Mouse (Mus musculus) brain, adult 2 months (tissue): Measurements from ENCODE around the gene Tle2.
A peak's percentile ranks its signal among the peaks of the same experiment; 100 is the strongest.

ENCODE experiments used
- DNase-seq: peaks from one replicate; pipeline ENCODE4 v3.0.0; 2011; ENCODE audit warnings: low read depth, low spot score

The Tle2 gene

DNA sequence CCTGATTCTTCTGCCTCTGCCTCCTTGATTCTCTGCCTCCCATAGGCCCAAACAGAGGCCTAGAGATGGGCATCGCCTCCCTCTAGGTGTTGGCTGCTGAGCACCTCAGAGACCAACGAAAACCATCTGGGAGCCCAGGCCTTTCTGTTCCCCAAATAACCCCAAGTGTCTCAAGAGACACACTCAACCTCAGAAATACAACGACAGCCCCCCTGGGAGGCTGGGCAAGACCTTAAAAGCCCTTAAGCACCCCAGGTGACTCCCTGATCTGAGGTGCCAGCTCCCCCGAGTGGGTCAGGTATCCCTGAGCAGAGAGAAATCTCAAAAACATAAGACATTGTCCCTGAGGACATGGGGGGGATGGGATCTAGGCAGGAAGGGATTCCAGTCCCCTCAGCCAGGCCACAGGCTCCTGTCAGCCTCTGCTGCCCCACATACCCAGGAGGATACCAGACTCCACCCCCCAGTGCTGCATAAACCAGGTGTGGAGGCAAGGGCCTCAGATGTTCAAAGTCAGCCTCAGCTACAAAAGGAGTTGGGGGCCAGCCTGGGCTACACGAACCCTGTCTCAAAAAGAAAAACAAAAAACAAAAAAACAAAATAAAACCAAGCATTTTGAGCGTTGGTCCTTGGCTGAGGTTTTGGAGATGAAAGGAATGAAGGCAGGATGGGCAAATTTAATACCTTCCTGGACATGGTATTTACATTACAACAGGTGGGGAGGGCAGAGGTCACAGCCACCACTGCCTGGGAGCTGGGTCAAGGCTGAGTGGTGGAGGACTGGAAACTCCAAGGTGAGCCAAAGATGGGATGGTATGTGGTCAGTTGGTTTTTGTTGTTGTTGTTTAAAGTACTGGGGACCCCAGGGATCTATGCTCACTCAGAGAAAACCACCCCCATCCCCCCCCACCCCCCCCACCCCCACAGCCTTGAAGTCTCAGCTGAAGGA is 20.3 kb upstream of the Tle2 start:
- no peak for DNase-seq

DNA sequence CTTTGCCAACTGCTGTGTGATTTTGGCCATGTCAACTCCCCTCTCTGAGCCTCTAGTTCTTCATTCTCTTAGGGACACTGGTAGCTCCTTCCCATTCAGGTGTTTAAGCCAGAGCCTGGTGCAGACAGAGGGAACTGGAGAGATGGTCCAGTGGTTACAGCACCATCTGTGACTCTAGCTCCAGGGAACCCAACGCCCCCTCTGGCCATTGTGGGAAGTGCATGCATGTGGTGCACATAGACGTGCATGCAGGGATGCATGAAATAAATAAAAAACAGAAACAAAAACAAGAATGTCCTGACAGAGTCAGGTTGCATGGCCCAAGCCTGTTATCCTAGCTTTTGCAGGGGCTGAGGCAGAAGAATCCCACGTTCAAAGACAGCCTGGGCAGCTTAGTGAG is 18.1 kb upstream of the Tle2 start:
- DNase-seq = no peak

DNA sequence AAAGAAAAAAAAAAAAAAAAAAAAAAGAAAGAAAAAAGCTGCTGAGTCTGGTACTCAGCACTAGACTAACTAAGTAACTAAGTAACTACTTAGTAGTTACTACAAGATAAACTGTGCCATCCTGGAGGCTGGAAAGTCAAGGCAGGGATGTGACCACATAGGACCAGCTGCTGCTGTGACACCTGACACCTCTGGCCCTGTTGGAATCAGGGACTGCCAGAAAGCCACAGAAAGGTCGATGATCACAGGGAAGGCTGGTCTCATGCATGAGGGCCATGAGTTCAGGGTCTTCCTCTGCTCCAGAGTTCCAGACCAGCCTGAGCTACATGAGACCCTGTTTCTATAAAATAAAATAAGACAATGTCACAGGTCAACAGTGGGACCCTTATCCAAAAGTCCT is 16.9 kb upstream of the Tle2 start:
- no peak for DNase-seq

DNA sequence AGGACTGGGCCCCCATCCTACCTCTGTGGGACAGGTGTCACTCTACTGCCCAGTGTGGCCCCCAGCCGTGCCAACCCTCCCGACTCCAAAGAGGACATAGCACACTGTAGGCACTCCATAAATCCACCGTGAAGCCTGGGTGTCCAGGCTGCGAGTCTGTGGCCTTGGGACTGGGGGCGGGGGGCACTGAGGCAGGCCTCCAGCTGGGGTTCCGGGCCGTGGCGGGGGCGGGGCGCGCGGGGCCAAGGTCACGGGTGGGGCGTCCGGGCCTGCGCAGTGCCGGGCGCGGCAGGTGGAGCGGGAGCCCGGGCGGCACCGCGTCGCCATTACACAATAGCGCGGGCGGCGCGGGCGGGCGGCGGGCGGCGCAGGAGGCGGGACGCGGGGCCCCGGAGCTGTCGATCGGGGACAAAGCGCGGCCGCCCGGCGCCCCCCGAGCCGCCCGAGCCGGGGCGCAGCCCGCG is 15.2 kb upstream of the Tle2 start, which contains the start of gene Aes:
Aes (plus strand) TSS at position 326 of the 464 bp plus-strand sequence.
- DNase-seq = peak; percentile 81

DNA sequence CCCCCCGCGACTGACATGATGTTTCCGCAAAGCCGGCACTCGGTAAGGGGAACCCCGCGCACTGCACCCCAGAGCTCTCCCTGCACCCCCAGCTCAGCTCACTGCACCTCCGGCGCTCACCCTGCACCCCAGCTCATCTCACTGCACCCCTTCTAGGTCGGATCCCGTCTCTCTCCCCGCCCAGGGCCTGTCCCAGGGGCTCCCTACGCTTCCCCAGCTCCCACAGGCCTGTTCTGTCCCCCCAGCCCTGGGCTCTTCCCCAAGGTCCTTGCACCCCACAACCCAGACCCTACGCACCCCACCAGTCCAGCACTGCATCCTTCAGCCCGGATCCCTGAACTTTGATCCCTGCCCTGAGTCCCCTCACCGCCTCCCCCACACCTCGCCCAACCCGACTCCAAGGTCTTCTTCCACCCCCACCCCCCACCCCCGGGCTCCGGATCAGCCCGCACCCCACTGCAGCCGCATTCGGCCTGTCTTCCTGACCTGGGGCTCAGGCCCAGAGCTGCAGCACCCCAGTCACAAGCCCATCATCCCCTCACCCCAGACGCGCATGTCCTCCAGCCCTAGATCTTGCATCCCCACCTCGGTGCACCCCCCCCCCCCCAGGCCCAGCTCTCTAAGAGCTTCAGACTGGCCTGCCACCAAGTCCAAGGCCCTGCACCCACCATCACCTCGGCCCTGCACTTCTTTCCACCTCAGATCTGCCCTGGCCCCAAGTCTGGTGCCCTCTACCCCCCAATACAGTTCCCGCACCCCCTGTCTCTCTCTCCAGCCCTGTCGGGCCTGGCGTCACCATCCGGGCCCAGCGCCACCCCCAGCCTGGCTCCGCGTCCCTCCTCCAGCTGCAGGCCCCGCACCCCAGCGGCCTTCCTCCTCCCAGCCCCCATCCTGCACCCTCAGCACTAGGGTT is 14.5 kb upstream of the Tle2 start:
- DNase-seq = peak; percentile 86

DNA sequence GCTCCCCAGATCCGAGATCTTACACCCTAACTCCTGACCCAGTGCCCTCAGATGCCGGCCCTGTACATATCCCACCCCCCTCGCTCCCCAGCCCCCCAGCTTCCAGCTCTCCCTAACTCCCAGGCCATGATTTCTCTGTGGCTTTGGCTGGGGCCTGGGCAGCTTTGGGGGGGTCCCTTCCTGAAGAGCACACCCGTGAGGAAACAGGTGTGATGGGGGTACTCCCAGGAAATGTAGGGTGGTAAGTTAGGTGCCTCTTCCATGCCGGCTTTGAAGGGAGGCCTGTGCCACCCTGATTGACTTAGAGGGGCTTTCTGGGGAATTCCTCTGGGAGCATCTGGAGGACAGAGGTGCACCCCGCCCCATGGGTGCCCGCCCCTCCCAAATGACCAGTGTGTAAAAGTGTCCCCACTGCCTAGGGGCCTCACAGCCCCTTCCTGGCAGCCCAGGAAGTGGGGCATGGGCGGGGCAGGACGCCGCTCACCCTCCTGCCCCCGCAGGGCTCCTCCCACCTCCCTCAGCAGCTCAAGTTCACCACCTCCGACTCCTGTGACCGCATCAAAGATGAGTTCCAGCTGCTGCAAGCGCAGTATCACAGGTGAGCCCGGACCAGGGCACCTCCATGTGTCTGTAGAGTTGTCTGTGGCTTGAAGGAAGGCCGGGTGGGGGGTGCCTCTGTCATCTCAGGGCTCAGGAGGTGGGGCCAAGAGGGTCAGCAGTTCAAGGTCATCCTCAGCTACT is 13.5 kb upstream of the Tle2 start:
- no peak for DNase-seq

DNA sequence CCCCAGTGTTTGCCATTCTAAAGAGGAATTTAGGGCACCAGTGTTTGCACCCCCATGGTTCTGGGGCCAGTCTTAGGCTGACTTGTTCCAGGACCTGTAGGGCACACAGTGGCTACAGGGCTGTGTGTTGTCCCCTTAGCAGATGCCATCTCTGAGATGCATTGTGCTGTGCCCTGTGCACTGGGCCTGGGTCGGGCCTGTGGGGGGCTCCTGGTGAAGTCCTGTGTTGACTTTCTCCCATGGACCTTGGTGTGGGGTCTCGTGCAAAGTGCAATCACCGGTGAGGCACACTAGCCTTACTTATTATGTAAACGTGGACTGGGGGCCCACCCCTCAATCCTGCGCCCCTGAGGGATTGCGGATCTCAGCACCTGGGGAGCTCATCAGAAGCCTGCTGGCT is 11.9 kb upstream of the Tle2 start:
- no peak for DNase-seq

DNA sequence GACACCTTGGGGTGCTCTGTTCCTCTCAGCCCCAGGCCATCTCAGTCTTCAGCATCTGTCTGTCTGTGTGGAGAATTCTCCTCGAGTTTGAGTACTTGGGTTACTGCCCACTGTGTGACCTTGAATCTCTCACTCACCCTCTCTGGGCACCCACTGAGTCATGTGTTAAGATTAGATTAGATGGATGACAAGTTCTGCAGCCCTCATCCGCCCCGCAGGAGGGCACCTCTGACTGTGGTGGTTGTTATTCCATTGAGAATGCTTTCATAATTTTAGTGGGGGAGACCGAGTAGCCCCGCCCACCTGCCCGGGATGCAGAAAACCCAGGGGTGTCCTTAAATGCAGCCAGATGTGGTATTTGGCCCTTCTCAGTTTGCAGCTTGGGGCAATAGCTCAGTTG is 10.9 kb upstream of the Tle2 start:
- no peak for DNase-seq

DNA sequence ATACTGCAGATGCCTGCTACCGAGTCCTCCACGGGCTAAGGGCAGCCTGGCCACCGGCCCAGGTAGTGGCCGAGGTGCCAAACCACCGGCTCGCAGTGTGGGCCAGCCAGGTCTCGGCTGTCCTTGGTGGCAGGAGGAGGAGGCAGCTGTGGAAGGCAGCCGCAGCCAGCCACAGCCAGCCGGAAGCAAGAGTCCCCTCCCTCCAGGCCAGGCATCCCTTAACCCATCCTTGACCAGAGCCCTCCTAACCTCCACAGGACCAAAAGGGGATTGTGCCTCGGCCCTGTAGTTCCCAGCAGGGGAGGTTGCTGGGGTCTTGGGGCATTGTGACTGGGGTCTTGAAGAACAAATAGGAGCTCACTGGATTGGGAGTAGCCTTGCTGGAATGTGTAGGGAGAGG is 10.1 kb upstream of the Tle2 start:
- DNase-seq = no peak

DNA sequence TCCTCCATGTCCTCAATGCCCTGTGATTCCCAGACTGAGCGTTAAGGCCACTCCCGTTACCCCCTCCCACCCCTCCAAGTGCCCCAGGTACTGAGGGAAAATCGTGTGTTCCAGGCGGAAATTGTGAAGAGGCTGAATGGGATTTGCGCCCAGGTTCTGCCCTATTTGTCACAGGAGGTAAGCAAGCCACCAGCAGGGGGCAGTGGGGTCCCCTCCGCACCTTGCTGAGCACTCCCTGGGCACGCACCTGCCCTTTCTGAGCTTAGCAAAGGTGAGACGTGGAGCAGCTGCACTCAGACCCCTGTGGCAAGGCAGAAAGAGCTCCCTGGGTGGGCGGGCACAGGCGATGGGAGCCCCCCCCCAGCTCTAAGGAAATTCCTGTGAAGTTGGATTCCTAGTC is 9.6 kb upstream of the Tle2 start:
- peak; percentile 87 for DNase-seq

DNA sequence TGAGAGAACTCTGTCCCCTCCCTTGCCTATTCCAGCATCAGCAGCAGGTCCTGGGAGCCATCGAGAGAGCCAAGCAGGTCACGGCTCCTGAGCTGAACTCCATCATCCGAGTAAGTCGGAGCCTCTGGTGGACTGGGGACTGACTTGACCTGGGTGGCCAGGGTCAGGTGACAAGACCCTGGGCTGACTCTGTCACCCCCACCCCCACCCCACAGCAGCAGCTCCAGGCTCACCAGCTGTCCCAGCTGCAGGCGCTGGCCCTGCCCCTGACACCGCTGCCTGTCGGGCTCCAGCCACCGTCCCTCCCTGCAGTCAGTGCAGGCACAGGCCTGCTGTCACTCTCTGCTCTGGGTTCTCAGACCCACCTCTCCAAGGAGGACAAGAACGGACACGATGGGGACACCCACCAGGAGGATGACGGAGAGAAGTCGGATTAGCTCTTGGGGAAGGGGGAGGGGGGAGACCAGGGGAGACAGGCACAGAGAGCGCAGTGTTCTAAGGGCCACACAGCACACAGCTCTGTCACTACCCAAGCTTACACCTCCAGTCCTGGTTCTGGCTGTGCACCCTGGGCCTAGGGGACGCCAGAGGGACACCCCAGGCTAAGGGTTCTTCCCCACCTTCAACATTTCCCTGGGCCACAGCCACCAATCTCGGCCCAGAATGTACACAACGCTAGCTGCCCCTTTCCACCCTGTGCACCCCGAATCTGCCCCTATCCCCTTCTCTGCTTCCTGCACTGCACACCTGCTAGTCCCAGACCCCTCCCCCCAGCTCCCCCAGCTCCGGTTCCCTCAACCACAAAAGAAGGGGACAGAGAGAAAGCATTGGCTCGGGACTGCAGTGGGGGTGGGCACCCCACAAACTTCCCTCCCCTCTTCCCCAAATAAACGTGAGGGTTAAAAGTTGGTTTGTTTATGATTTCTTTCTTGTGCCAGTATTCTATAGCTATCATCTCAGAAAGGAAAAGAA is 8.8 kb upstream of the Tle2 start:
- no peak for DNase-seq

DNA sequence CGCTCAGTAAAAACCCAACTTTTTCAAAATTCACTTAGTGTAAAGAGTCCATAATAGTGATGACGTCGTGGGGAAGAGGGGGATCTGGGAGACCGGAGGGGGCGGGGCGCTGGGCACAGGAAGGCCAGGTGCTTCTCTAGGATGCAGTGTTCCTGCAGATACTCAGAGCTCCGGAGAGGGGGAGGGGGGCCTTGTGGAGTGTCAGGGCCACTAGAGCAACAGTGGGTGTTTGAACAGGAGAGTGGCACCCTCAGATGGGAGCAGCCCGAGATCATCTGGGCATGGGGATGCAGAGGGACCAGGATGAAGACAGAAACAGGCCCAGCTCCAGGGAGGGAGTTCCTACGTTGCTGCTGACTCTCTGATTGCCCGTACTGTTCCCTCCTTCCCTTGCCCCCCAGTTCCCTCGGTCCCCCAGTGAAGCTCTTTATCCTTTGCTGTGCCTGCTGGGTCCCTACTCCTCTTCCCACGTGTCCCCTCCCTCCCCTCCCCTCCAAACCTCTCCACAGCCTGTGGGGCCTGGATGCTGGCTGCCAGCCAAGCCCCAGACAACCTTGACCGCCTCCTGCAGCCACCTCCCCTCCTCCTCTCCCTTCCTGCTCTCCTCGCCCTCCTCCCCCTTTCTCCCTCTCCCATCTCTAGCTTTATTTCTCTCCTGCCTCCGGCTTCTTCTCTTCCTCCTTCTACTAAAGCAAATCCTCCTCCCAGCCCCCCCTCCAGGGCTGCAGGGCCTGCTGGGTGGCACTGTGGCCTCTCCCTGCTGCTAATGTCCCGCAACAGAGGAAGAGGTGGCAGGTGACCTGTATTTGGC is 5.8 kb upstream of the Tle2 start:
- no peak for DNase-seq

DNA sequence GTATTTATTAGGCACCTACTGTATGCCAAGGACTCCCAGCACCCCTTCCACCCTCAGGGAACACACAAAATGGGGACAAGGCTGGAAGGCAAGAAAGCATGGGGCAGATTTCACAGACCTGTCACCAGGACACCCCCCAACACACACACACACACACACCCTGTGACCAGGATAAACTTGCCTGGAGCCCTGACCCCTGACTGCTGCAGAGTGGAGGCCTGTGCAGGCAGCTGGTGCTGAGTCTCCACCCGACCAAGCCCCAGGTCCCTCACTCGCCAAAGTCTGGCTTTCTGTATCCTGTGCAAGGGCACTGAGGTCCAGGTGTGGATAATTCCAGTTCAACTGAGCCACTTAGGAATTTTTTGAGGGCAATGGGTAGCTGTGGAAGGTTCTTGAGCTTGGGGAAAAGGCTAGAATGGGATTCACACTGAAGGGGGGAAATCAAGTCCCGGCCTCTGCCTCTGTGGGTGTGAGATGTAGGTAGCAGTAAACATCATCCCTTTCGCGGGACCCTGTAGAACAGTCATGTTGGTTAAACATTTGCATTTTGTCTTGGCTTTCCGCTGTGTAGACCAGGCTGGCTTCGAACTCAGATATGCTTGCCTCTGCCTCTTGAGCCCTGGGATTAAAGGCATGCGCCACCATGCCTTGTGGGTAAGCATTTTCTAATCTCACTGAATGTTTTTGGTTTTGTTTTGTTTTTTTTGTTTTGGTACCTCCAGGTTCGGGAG is 4.7 kb upstream of the Tle2 start:
- DNase-seq = no peak

DNA sequence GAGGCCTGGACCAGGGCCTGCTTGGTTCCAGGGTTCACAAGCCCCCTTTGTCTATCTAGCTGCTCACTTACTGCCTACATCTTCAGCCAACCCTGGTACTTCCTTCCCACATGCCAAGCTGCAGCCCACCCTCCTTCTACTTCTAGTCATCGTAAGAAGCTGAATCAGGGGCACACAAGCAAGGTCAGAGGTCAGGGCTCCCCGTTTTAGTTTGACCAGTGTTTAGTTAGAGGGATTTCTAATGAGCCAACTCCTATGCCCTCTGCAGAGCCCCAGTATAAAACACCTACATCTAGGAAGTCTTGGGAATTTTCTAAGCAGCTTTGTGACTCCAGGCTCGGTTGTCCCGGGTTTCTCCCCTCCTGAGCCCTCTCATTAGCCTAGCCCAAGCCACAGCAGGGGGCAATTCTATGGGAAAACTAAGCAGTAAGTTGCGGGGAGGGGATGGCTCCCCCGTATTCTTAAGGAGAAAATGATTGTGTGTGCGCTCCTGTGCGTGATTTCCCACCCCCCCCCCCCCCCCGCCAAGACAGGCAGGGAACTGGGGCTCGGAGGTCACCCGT is 4.0 kb upstream of the Tle2 start:
- peak; percentile 52 for DNase-seq

DNA sequence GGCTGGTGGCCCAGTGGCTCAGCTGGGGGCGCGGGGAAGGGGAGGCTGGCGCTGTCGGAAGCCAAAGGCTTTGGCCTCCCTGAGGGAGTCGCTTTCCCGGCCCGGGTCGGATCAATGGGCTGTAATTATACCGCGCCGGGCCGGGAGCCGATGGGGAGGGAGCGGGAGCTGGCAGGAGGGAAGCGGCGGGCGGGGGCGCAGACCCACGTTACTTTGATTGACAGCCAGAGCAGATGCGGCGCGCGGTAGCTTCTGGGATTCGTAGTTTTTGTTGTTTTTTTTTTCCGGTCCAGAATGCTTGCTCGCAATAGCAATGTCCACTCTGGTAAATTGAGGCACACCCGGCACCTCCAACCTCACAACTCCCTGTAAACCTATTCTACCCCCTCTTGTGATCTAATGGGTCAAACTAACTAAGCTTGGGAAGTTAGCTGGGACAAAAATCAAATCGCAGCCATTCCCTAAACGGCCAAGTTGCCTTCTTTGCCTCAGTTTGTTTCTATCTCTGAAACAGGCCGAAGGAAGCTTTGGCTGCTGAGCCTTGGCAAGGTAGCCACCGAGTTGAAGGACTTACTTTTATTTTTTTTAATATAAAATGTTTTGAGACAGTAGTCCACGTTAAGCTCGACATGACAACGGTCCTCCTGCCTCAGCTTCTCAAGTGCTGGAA is 3.4 kb upstream of the Tle2 start:
- peak; percentile 97 for DNase-seq

DNA sequence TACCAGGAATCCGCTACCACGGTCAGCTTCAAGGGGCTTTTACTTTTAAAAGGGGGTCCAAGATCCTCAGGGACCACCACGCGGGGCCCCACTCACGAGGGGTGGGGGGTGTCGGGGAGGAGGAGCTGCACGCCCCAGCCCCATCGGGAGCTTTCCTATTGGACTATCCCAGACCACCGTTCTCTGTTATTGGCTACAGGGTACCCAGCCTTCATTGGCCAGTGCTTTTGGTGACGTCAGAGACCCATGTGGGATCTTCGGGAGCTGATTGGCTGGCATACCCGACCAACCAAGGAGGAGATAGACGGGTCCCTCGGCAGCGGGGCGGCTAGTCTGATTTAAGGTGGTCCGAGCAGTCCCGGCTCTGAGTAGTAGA is 2.9 kb upstream of the Tle2 start:
- DNase-seq = peak; percentile 100

DNA sequence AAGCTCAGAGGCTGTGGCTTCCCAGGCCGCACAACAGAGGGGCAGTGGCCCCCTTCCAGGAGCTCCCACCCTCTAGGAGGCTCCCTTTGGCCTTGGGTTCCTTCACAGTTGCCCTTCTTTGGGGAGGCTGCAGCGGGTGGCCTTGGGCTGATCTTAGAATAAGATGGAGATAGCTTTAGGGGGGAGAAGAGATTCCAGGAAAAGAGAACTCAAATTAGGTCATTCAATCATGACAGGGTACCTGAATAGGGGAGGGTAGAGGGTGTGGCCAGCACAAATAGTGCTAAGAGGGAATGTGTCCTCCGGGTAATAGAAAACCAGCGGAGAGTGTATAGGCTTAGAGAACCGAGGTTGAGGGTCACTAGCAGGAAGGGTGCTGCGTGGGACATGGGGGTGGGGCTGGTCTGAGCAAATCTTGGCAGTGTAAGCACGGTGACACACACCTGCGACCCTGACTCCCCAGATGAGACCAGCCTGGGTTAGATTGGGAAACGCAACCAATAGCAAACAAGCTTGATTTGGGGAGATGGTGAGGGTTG is 2.2 kb upstream of the Tle2 start:
- DNase-seq = no peak

DNA sequence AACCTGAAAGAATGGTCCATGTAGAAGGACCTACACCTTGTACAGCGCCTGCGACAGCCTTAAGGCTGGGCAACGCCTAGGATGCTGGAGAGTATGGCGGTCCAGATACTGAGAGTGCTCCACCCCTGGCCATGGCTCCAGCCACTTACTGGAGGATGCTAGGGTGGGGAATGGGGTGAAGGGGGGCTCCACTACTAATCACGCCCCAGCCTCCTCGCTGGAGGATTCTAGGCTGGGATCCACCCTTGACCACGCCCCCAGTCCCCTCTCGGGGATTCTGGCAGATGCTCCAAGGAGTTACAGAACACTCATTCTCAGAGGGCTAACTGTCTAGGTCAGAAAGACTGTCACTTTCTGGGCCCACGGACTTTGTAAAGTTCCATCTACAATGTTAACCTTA is 1.4 kb upstream of the Tle2 start:
- no peak for DNase-seq
